Mouse (Mus musculus) heart, adult 2 months (tissue): ENCODE data around the gene Tenm3.

Experiments used
- CTCF ChIP-seq: fragments of 200-600 bp; IDR thresholded peaks from 2 replicates; pipeline ENCODE4 v1.8.1; 2022; ENCODE audit warnings: antibody characterized with exemption, mild to moderate bottlenecking, moderate library complexity
- POLR2A ChIP-seq: fragments of 200-500 bp; IDR thresholded peaks from 2 replicates; pipeline ENCODE4 v1.6.1; 2011; ENCODE audit warnings: mild to moderate bottlenecking, low read depth, low read length, control low read depth; ENCODE audit not compliant: insufficient read depth

DNA sequence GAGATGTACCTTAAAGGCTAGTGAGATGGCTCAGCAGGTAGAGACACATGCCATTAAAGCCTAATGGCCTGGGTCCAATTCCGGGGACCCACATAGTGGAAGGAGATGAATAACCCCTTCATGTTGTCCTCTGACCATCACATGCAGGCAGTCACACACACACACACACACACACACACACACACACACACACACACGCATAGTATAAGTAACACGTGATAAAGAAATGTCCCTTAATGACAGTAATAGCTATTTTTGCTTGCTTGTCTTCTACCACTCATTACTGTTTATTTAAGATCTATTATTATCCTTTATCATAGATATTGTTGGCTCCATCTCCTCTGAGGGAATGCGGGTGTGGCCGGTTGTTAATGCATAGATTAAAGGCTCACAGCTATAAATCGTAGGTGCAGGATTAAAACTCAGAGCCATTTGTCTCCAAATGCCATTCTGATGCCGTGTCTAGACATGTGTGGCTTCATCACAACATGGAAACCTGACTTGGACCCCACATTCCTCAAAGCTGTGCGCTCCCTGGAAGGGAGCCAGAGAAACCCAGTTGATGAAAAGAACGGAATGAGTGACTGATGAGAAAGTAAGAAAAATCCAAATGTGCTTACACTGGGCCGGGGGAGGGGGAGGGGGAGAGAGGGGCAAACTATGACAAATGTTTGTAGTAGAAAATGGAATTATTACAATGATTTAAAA, 239.4 kb downstream of the Tenm3 start:
- TF ChIP-seq CTCF (no peak), POLR2A (no peak)
